Mouse (Mus musculus): Measurements from ENCODE around the gene Olfr288. TPM values are rescaled to one million over a fixed set of nuclear protein-coding genes. Genes with fewer than 3 reads are reported as not detected.

Gene Olfr288
- total RNA-seq, 1 experiment from 2014 or later: not detected

DNA sequence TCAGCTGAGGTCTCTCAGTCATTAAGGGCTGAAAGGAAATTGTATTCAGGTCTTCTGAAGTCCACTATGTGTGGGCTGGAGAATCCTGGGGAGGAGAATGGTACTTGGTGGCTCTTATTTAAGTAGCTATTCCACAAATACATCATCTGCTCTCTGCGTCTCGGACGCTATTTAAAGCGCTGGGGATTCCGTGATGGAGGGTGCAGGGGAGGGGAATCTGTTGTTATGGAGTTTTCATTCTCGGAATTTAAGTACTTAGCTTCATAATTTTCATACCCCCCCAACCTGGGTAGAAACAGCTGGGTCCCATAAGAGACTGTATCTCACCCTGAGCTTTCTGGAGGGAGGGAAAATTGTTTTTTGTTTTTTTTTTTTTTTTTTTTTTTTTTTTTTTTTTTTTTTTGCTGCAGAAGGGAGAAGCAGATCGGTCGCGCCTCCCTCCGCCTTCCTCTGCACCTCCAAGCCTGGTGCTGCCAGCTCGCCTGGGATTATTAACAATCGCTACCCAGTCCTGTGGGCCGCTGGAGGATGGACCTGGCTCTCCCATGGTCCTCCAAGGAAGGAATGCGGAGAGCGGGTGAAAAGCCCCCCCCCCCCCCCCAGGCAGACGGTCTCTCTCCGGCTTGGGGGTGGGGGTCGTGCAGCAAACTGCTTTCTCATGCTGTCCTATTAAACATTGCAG, 28.2 kb downstream of the Olfr288 start, which contains the start of gene Ccdc184:
Ccdc184 (plus strand) TSS at position 196 of the 682 bp plus-strand sequence.
- no peak for DNase-seq

DNA sequence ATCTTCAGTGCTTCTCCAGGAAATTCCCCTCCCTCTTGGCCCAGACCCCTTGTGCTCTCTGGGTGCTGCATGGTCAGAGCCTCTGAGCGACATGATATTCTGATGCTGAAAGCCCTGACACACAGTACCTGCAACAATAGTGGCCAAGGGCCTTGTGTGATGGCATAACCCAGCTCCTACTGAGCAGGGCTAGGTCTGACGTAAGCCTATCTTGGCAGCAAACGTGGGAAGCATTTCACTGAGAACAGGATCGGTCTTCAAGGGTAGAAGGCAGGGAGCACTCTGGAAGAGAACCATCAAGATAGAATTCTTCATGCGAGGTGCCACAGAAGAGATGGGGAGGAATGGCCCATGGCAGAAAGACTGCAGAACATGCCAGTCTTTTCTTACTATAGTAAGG, 29.8 kb downstream of the Olfr288 start, which contains the start of gene Asb8:
Asb8 (minus strand) TSS at position 101 of the 400 bp plus-strand sequence.
- DNase-seq: no peak

DNA sequence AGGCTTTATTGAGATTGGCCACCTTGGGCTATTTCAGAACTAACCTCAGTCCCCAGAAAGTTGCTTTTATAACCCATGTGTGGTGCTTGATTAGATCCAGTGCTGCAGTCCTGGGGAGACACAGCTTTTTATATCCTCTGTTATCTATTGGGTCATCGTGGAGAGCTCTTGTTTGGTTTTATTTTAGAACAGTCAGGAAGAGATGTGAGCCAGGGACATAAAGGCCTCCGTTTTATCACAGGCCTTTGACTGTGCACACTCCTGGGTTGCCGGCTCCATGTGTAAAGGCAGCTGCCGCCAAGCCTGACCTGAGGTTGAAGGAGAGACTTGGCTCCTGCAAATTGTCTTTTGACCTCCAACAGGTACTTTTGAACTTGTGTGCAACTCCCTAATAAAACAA, 32.8 kb downstream of the Olfr288 start:
- DNase-seq: no peak

GRCm38 (mm10) chr15:98161026-98161805, 34.1 kb downstream of the Olfr288 start:
- no peak for DNase-seq

DNA sequence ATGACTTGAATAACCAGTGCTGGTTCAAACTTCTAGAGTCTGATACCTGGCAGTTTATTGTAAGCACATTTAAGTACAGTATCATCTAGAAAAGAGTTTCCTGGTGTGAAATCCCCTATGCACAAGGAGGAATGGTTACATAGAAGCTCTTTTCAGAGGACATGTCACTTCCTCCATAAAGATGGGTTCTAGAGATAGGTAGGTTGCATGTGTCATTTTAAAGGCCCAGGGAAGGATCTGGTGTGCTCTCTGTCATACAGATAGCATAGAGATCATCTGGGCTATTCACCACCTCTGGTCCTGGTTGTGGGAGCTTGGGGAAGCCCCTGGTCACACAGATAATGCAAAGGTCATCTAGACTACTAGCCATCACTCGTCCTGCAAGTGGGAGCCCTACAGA, 38.1 kb downstream of the Olfr288 start:
- DNase-seq: no peak

DNA sequence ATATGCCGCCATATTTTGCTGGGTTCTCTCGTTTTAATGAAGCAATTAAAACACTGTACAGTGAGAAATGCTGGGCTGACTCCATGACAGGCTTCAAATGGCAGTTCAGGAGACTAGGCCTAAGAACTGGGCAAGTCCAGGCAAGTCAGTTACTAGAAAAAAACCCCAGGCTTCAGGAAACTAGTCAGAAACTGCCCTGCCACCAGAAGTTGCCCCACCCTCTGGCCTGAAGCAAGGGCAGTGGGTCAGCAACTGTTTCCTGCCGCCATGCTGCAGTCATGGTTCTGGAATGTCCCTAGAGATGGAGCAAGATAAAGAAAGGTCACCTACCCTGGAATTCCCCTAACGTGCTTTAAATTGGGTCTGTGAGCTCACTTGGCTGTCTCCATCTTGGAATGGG, 39.4 kb downstream of the Olfr288 start:
- no peak for DNase-seq

- DNase-seq: no peak
These were observed 40.1 kb downstream of the Olfr288 start for GRCm38 (mm10) chr15:98155272-98155671.

DNA sequence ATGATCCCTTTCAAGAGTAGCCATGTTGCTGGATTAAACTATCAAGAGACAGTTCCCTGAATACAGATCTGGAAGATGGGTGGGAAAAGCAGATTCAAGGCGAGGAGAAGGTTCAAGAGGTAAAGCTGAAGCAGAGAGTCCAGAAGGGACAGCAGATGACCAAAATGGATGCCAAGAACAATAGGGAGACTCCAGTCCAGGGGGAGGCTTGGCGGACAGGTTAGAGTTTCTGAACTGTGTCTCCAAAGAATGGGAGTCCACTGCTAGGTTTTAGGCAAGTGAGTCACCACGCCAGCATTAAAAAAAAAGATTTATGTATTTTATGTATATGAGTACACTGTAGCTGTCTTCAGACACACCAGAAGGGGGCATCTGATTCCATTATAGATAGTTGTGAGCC, 40.7 kb downstream of the Olfr288 start:
- DNase-seq: no peak

- no peak for DNase-seq
These were observed 41.2 kb downstream of the Olfr288 start for GRCm38 (mm10) chr15:98154146-98154545.

DNA sequence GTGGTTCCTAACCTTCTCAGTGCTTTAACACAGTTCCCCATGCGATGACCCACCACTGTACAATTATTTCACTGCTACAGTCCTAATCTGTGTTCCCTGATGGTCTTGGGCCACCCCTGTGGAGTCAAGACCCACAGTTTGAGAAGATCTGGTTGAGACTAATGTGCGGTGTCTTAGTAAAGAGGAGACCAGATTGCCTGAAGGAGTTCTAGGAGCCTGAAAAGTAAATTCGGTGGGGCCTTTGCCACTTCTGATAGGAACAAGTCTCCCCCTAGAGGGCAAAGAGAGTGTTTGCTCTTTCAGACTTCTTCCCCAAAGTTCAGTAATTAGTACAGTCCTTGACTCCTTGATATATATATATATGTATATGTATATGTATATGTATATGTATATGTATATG, 41.7 kb downstream of the Olfr288 start:
- DNase-seq: no peak

GRCm38 (mm10) chr15:98152916-98153315, 42.4 kb downstream of the Olfr288 start:
- DNase-seq: no peak

DNA sequence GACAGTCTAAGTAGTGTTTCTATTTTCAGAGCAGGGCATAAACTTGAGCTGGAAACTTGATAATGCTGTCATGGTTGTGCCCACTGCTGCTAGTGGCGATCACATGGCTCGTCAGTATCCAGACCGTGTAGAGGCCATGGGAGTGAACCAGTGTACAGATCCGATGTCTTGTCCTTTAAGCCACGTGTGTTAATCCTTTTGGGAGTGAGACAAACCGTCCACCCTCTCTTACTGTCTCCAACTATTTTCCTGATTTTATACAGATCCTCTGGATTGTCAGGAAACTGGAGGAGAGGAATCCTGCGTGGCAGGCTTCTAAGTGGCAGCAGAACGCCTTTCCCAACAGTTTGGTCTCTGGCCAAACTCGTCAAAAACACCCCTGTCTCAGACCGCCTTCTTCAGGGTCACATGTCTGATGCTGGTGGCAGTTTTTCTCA, 46.2 kb downstream of the Olfr288 start:
- DNase-seq: no peak

- no peak for DNase-seq
These were observed 47.0 kb downstream of the Olfr288 start for GRCm38 (mm10) chr15:98148356-98148755.

- peak; percentile 95 for DNase-seq
These were observed 49.7 kb downstream of the Olfr288 start for GRCm38 (mm10) chr15:98145559-98146181.

DNA sequence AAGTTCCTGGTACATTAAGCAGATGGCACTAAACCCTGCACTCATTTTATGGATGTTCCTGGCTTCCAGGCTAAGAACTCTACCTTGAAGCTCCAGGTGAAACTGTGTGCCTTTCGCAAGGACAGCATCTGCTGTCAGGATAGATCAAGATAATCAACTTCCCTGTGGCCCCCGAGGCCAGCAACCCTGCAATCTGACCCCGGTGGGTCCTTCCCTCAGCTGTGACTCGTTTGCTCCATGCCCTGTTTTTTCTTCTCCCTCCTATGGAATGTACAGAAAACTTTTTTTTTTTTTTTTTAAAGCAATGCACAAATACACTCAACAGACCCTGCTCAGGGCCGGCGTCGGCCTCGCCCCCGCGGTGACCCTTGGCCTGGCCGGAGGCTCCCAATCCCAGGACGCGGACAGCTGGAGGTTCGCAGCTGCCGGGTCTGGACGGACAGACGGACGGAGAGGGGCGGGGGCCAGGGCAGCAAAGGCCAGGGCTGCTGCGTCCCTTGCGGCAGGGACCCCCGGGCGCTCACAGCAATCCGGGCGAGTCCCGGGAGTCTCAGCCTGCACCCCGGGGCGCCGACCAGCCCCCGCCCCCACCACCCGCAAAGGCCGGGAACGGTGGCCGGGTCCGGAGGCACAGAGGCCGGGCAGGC, 50.4 kb downstream of the Olfr288 start:
- peak; percentile 43 for DNase-seq

DNA sequence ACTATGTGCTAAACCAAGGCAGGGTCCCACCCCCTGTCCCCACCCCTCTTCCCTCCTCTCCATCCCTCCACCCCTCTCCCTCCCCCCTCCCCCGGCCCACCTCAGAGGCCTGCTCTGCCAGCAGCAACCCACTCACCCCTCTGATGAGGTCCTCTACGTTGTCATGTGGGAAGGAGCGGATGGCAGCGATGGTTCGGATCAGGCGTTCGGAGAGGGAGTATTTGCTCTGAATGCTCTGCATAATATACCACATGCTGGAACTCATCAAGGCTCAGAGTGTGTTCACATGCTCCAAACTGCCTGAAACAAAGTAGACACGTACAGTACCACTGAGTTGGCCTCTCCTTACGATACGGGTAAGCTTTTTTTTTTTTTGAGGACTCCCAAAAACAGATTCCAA, 52.8 kb downstream of the Olfr288 start:
- DNase-seq: no peak

DNA sequence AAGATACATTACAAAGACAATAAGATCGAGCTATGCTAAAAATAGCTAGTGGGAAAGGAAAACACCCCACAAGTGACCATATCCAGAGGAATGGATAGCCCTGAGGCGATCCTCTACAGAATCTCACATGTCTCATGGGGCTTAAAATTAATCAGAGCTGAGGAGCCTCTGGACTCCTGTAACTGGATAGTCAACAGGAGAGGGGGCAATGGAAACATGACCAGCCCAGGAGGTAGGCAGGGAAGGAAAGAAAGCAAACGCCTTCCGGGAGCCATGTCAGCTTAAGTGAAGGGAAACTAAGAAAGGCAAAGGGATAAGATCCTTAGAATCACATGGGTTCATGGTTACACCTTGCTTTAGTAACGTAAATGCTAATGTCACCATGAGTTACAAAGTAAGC, 54.5 kb downstream of the Olfr288 start:
- no peak for DNase-seq

DNA sequence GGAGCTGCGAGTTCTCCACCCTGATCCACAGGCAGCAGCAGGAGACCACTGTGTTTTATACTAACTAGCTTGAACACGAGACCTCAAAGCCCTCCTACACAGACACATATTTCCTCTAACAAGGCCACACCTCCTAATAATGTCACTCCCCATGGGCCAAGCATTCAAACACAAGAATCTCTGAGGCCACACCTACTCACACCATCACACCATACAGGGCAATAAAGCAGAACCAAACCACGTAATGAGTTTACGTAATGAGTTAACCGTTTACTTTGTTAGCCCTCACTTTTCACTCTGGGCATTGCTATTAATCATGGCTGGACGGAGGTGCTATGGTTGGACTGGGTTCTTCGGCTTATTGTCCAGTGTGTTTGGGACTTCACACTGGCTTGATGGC, 55.6 kb downstream of the Olfr288 start:
- DNase-seq: no peak

DNA sequence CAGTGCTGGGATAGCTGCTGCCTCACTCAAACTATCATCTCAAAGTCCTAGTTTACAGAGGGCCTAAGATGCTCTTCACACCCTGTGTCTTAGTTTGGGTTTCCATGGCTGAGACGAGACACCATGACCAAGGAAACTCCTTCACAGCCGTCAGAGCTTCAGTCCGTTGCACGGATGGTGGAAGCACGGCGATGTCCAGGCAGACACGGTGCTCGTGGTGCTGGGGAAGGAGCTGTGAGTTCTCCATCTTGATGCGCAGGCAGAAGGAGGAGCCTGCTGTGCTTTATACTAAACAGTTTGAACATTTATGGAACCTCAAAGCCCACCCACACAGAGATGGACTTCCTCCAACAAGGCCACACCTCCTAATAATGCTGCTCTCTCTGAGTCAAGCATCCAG, 58.5 kb downstream of the Olfr288 start:
- no peak for DNase-seq
